Mouse (Mus musculus) heart, adult 11 months (tissue): ENCODE results near the gene Plxnb2.

Experiments
- DNase-seq: peaks from one replicate; pipeline ENCODE4 v3.0.0; 2022

Gene Plxnb2

DNA sequence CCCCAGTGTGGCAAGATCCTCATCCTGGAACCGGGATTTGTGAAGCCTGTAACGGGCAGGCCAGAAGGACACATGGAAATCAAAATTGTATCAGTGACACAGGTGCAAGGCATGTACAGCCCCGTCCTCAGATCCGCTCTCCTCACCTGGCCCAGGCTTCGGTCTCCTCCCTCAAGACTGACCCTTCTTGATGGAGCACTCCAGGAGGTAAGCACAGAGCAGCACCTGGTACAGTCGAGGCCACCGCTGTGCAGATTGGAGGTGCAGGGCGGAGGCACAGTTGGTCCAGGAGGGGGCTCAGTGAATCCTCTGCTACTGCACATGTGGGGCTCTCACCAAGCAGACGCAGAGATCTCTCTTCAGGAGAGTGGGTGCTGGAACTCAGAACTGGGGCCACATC lies 55.2 kb downstream of the Plxnb2 start:
- DNase-seq, result peak; percentile 86

DNA sequence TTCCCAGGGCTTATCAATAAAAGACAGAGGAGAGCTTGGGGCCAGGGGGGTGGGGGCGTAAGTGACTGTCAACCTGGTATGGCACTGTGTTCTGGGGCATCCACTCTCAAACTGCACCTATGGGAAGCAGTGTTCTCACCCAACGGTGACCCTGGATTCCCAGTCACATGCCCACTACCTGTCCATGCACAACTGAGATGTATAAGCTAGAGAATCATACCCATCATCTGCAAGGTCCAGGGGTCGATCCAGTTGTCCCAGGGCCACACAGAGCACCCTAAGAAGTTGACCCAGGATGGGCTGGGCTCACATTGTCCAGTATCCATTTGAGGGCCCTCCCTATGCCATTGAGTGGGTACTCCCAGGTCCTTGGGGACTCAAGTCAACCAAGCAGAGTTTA lies 56.3 kb downstream of the Plxnb2 start:
- peak; percentile 90 for DNase-seq

DNA sequence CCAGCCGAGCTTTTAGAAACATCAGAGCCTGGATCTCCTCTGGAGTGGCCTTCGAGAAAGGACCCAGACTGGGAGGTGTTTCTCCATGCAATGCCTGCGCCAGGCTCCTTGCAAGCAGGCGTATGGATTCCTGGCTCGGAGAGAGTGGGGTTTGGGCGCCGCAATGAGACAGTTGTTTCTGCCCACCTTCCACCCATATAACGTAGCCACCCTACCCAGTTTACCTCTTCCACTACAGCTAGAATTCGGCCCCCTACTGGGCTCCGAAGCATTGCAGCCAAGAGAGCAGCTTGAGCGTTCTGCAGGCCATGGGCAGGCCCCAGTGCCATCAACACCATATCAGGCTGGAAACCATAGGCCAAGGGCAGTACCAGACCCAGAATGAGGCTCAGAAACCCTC lies 57.0 kb downstream of the Plxnb2 start:
- DNase-seq, result peak; percentile 92

DNA sequence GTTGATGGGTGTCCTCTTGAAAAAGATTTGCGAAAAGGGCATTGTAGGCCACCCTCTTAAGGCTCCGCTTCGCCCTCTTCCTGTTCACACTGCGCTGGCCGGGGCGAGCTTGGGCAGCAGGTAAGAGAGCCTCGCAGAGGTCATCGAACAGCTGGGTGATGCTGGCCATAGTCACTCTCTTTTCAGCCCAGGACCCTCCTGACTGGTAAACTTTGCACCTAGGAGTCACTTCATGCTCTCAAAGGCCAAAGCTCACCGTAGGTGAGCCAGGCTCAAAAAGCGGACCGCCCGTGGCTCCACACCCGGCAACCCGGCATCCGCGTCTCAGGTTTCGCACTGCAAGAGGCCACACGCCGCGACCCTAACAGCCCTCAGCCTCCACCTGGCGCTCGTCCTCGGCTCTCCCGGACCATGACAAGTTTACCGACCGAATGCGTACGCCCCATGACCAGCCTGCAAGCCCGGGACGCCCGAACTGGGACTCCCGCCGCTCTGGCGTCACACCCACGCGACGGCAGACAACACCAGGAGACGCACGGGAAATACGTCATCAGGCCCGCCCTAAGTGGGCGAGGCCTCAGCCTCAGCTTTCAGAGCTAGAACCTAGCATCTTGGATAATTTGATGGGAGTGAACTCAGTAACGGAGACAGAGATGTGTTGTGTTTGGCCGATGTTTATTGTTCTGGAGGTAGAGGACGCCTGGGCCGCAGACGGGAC lies 57.8 kb downstream of the Plxnb2 start, which contains the start of gene Tubgcp6:
Gene Tubgcp6, minus strand, starts transcription at position 464 of the 718 bp plus-strand sequence.
- peak; percentile 99 for DNase-seq

DNA sequence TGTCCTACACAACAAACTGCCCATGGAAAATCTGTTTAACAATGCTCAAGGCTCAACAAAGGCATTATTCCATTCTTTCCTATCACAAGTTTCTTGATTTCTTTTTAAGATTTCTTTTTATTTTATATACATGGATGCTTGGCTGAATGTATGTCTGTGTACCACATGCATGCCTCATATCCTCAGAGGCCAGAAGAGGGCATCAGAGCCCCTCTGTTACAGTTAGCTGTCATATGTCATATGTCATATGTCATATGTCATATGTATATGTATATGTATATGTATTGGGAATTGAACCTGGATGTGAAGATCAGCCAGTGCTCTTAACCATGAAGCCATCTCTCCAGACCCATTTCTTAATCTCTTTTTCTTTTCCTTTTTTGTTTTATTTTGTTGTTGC lies 62.6 kb downstream of the Plxnb2 start:
- no peak for DNase-seq

DNA sequence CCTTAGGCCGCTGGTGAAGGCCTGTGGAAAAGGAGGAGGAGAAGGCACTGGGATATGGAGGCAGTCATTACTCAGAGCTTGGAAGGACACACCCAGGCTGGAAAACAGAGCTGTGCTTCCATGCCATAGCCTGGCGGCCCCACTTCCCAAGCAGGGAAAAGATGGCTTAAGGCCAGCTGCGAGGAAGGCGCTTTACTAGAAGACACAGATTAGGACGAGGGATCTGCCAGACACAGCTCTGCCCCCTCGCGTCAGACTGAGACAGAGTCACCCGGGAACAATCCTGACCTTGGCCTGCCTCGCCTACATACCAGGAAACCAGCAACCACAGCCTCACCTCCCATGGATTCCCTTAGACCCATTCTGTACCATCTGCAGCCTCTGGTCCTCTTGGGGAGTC lies 70.4 kb downstream of the Plxnb2 start:
- DNase-seq, result peak; percentile 93

DNA sequence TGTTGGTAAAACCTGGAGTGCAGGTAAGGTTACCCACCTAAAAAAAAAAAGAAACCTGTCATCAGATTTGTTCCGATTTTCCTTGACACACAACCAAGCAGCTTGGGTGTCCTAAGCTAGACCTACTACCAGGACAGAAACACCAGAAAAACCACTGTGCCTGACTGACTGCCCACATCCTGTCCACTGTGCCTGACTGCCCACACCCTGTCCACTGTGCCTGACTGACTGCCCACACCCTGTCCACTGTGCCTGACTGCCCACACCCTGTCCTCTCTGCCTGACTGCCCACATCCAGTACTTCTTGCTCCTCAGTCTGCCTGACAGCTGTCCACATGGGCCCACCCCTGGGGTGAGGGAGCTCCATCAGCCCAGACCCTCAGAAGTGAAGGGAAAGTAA lies 73.6 kb downstream of the Plxnb2 start:
- no peak for DNase-seq

DNA sequence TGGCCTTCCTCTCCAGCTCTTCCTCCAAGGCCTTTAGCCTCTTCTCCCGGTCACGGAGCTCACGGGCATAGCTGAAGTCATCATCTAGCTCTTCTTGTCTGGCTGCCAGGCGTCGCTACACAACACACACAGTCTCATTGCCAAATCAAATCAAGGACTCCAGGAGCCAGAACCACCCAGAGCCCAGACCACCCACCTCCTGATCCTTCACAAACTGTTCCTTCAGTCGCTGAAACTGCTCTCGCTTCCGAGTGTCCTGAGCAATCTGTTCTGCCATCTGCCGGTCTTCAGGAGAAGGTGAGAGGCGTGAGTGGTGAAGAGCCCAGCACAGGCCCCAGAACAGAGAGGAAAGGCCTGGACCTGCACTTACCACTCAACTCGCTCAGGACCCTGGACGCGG lies 74.5 kb downstream of the Plxnb2 start:
- no peak for DNase-seq
